Comparison of ENCODE assay signal across 11 mouse cellular contexts in the genomic region with DNA sequence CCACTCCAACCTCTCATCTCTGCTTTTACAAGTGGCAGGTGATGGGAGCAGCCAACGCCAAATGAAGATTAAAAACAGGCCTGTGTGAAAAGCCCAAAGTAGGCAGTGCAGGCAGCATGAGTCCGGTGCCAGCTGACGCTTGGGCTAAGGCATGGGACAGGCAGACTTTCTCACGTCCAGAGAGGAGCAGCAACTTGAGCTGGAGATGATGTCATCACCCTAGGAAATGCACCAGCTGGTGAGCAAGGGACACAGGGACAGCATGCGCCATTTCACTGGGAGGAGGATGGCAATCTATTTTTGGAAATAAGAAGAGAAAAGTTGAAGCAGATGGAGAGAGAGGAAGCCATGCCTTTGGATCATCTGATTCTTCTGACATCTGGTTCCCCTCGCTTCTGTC. TPM values are rescaled to one million over a fixed set of nuclear protein-coding genes. Genes with fewer than 3 reads are reported as not detected.
DNase-seq lines count a peak whose midpoint lies in the region; ATAC-seq lines count a peak whose summit lies in the region.
"Had no signal": no experiment of that assay in that cellular context is flagged by ENCODE, and none has a peak within 500 bp of the region (broad histone marks: within the 10 kb centered on the region; RNA-seq: fewer than 3 reads in every experiment).

No protein-coding gene starts in this region.

- no peaks in the 10 kb centered on the region for H3K27me3 ChIP-seq in hindbrain, embryonic 12.5 days
- H3K27me3 ChIP-seq: Patski had no signal

- H3K27ac ChIP-seq in hindbrain, embryonic 12.5 days = no peak overlapping the region
- H3K27ac ChIP-seq: macrophage had no signal

- WGBS in hindbrain, embryonic 12.5 days = 71% methylated on average over 6 of the region's 6 CpGs

- H3K9ac ChIP-seq in hindbrain, embryonic 12.5 days = no peak overlapping the region

- H3K4me1 ChIP-seq in hindbrain, embryonic 12.5 days = no peaks in the 10 kb centered on the region

- no peak for DNase-seq in cerebellum, adult 8-10 months
- DNase-seq in right cerebral cortex, adult 2 months (ENCODE audit: low spot score in 2 of 2) = peak; percentile 34 to 38
- DNase-seq in right cerebral cortex, postnatal 4 days = no peak
- peak; percentile 43 to 57 for DNase-seq in left cerebral cortex, adult 18-20 months (ENCODE audit: low spot score in 2 of 2)
- DNase-seq in telencephalon, adult 2 months (ENCODE audit: low read depth, low spot score) = peak; percentile 62
- no peak for DNase-seq in spleen, postnatal 4 days (ENCODE audit: low spot score in 2 of 2)
- DNase-seq: spleen, adult 18-20 months had no signal

- H3K4me2 ChIP-seq in hindbrain, embryonic 12.5 days (replicated peaks) = no peak overlapping the region

- H3K9me3 ChIP-seq in hindbrain, embryonic 12.5 days (replicated peaks) = no peaks in the 10 kb centered on the region

- 0 out of 2 replicates have a peak, but pooled peaks have one; percentile 15 for ATAC-seq in cerebellum, adult (ENCODE audit: insufficient number of reproducible peaks, low FRiP score, low TSS enrichment)
- no peak for ATAC-seq in hindbrain, embryonic 12.5 days (ENCODE audit: low FRiP score)
- ATAC-seq: Patski had no signal

- H3K4me3 ChIP-seq in hindbrain, embryonic 12.5 days = no peak overlapping the region

- no peaks in the 10 kb centered on the region for H3K36me3 ChIP-seq in hindbrain, embryonic 12.5 days

RNA-seq across cellular contexts. Expression of gene Ttll11, which starts 51.6 kb away (rescaled TPM):
- total RNA-seq in left cerebral cortex, adult 18-20 months (2021) = 10 to 100 TPM; 41.1 to 42.7 TPM
- 4.6 and 5.5 TPM in 2 replicates for polyA plus RNA-seq in hindbrain, embryonic 12.5 days (2016; fragmentation: Nextera tagmentation; extraction: Ambion mirVana)

Comparison
In these comparisons a context has a peak if more than half of its experiments do, and no peak if none do; other contexts are left out.
1. DNase-seq: peak in right cerebral cortex, adult 2 months (2 of 2), left cerebral cortex, adult 18-20 months (2 of 2) and telencephalon, adult 2 months (single experiment); none in cerebellum, adult 8-10 months (single experiment), right cerebral cortex, postnatal 4 days (single experiment) and spleen, postnatal 4 days (0 of 2).